Mouse (Mus musculus) leukemia stem cell, adult 10-12 weeks (primary cell): ENCODE results near the gene Slco1a5. TPM values are rescaled to one million over a fixed set of nuclear protein-coding genes. Genes with fewer than 3 reads are reported as not detected.

Experiments
- polyA plus RNA-seq: library from polyadenylated mRNA; stranded (reverse); fragments of >175 nt; gene quantifications from 2 replicates; pipeline ENCODE4 v1.2.3, GENCODE M21; 2012; ENCODE audit warnings: low replicate concordance

The Slco1a5 gene
- not detected in 2 replicates for polyA plus RNA-seq

DNA sequence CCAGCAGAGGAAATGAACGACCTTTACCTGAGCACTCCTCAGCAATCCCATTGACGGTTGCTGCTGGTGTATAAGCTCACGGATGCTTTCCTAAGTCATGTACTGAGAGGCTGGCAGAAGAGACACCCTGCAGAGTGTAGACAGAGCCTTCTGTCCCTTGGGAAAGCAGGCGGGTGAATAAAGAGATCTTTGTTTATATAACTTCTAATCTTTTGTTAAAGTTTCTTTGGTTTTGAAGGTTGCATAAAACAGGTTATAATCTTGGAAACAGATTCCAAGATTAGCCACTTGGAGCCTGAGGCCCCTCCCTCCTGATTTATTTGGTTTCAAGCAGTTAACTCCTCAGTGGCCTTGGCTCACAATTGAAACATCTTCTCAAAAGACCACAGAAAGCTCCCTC is at the start of gene Slco1a5:
Gene Slco1a5, minus strand, starts transcription at position 101 of the 400 bp plus-strand sequence.

DNA sequence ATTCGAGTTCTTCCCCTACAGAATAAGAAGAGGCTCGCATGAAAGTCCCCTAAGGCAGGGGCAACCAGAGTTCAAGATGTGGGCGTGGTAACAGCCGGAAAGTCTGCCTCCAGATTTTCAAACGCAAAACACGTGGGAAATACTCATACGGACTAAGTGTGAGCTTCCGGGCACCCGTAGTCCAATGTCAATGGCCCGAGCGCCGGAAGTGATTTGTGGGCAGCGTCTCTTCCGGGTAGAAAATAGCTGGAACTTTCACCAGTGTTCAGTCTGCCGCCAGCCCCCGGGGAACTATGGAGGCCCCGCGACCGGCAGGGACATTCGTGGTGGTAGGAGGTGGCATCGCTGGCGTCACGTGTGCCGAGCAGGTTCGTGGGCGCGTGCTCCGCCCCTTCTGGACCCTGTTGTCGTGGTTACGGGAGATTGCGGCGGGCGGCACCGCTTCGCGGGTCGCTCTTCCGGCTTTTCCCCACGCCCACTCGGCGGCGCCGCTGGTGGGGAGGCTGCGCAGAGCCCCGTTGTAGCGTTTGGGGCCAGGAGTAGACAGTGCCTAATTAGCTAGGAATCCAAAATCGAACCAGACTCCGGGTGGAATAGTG is 22.8 kb upstream of the Slco1a5 start, which contains the start of gene Pyroxd1:
Gene Pyroxd1, plus strand, starts transcription at position 215 of the 599 bp plus-strand sequence.

DNA sequence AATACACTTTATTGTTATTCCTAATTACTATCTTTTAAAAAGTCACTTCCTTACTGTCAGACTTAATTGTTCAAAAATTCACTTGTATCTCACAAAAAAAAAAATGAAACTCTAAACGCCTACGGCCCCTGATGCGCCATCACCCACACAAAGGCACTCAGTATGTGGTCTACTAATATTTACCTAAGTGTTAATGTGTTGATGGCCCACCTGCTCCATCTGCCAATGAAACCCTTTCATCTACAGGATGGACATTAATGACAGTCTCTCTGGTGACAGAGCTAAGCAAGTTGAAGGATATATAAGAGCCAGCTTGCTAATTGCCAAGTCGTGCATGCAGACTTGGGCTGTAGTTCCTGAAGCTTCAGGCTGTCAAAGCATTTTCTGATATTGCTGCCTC is 24.7 kb downstream of the Slco1a5 start, which contains the start of gene Iapp:
Gene Iapp, plus strand, starts transcription at position 326 of the 400 bp plus-strand sequence.

DNA sequence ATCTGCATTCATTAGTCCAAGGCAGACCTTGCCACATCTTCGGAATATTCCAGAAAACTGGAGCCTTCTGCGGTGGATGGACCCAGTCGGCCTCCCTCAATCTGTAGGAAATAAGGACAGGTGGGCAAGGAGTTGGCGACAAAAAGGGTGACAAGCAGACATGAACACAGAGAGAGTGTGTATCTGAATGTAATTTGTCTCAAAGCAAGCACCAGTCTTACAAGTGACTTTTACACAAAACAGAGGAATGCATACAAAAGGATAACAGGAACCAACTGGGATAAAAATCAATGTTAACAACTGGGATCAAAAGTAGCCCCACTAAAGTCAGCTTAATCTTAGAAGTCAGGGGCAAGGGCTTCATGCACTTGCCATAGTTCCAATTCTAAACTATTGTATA is 114.4 kb downstream of the Slco1a5 start, which contains the start of gene Slco1a6:
Gene Slco1a6, minus strand, starts transcription at position 101 of the 400 bp plus-strand sequence.

Other genes with a start within 250 kb of the Slco1a5 start
- gene Slco1a6, start 114.5 kb downstream of the Slco1a5 start, polyA plus RNA-seq = 0.54 TPM in 1 of 2 replicates, not detected in the other
- not detected in 2 replicates for gene Iapp, start 24.6 kb downstream of the Slco1a5 start, polyA plus RNA-seq
- gene Pyroxd1, start 22.7 kb upstream of the Slco1a5 start, polyA plus RNA-seq = 0.35 and 0.41 TPM in 2 replicates
- gene Recql, start 64.1 kb upstream of the Slco1a5 start, polyA plus RNA-seq = 2.1 and 3.7 TPM in 2 replicates
- 19.9 and 59.1 TPM in 2 replicates for gene Golt1b, start 64.2 kb upstream of the Slco1a5 start, polyA plus RNA-seq
- gene Spx, start 90.5 kb upstream of the Slco1a5 start, polyA plus RNA-seq = 0.35 and 0.46 TPM in 2 replicates
- not detected in 2 replicates for gene Gys2, start 150.1 kb upstream of the Slco1a5 start, polyA plus RNA-seq
- 0.27 TPM in 1 of 2 replicates, not detected in the other for gene Ldhb, start 185.0 kb upstream of the Slco1a5 start, polyA plus RNA-seq
- 3.1 and 3.4 TPM in 2 replicates for gene Kcnj8, start 248.6 kb upstream of the Slco1a5 start, polyA plus RNA-seq